Mouse (Mus musculus) forebrain, embryonic 16.5 days (tissue): ENCODE results near the gene Nhlrc4. TPM values are rescaled to one million over a fixed set of nuclear protein-coding genes. Genes with fewer than 3 reads are reported as not detected.

Experiments
- ATAC-seq: fragments of 200-750 bp; cut with Nextera tagmentation; 2 replicates; pipeline ENCODE4 v1.8.0; 2017; ENCODE audit warnings: mild to moderate bottlenecking, moderate library complexity
- H3K27ac ChIP-seq: fragments of 300-500 bp; sonication (generic); 2 replicates; pipeline ENCODE4 v1.5.1; 2014; ENCODE audit warnings: low read length, control low read depth
- H3K27me3 ChIP-seq: fragments of 300-500 bp; sonication (generic); replicated peaks from 2 replicates; pipeline ENCODE4 v1.6.1; 2014; ENCODE audit warnings: low read length; ENCODE audit not compliant: control insufficient read depth, insufficient read depth
- H3K36me3 ChIP-seq: fragments of 300-500 bp; sonication (generic); 2 replicates; pipeline ENCODE4 v1.6.1; 2014; ENCODE audit not compliant: control insufficient read depth, insufficient read depth
- H3K4me1 ChIP-seq: fragments of 300-500 bp; sonication (generic); replicated peaks from 2 replicates; pipeline ENCODE4 v1.6.1; 2014; ENCODE audit warnings: low read length; ENCODE audit not compliant: control insufficient read depth, insufficient read depth
- H3K4me2 ChIP-seq: fragments of 300-500 bp; sonication (generic); 2 replicates; pipeline ENCODE4 v1.6.1; 2014; ENCODE audit warnings: mild to moderate bottlenecking, low read length, control low read depth
- H3K4me3 ChIP-seq: fragments of 300-500 bp; sonication (generic); replicated peaks from 2 replicates; pipeline ENCODE4 v1.5.1; 2014; ENCODE audit warnings: mild to moderate bottlenecking, low read length, control low read depth
- H3K9ac ChIP-seq: fragments of 300-500 bp; sonication (generic); replicated peaks from 2 replicates; pipeline ENCODE4 v1.6.1; 2014; ENCODE audit warnings: low read depth, low read length, control low read depth
- H3K9me3 ChIP-seq: fragments of 300-500 bp; sonication (generic); 2 replicates; pipeline ENCODE4 v1.6.1; 2016; ENCODE audit warnings: low read length; ENCODE audit not compliant: control insufficient read depth
- WGBS: fragments of 180-500 bp; shearing (Covaris S2); extraction: QIAGEN DNeasy Blood & Tissue Kit; methylation state at CpG from one replicate; pipeline ENCODE4 v1.1.7; 2014; 5-methylcytosine and 5-hydroxymethylcytosine counted together
- polyA plus RNA-seq: library from polyadenylated mRNA; unstranded; fragments of >200 nt; fragmentation: Nextera tagmentation; extraction: Ambion mirVana; gene quantifications from 2 replicates; pipeline ENCODE4 v1.2.1, GENCODE M21; 2015

Nhlrc4 gene
- polyA plus RNA-seq, 1 experiment from 2014 or later = not detected

DNA sequence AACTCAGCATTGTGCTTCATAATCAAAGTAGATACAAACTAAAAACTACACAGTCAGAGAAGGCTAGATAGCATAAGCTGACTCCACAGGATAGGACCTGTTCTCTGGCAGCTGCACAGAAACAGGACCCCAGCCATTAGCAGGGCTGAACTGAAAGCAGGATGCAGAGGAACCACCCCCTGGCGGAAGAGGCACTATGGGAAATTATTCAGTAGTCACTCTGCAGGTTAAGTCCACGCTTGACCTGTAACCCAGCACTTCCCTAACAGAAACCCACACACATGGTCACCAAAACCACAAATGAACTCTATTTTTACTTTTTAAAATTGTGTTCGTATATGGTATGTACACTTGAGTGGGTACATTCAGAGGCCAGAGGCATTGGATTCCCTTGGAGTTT, 41.7 kb downstream of the Nhlrc4 start:
- no peak for ATAC-seq
- H3K4me3 ChIP-seq = no peak overlapping the region
- no peaks in the 10 kb centered on the region for H3K36me3 ChIP-seq
- 93% methylated on average over 3 of the region's 3 CpGs for whole genome bisulfite sequencing
- no peak overlapping the region for H3K4me2 ChIP-seq
- H3K27ac ChIP-seq = no peak overlapping the region
- H3K4me1 ChIP-seq = no peaks in the 10 kb centered on the region
- no peak overlapping the region for H3K9ac ChIP-seq
- no peaks in the 10 kb centered on the region for H3K9me3 ChIP-seq
- H3K27me3 ChIP-seq = no peaks in the 10 kb centered on the region

GRCm38 (mm10) chr17:25900193-25900592, 44.6 kb downstream of the Nhlrc4 start:
- Histone ChIP-seq H3K4me1 (no peaks in the 10 kb centered on the region), H3K4me3 (no peak overlapping the region), H3K36me3 (no peaks in the 10 kb centered on the region), H3K27me3 (no peaks in the 10 kb centered on the region), H3K9me3 (no peaks in the 10 kb centered on the region), H3K27ac (no peak overlapping the region), H3K4me2 (no peak overlapping the region), H3K9ac (no peak overlapping the region)
- WGBS = 100% methylated on average over 1 of the region's 1 CpGs
- ATAC-seq = no peak

GRCm38 (mm10) chr17:25895891-25896290, 48.9 kb downstream of the Nhlrc4 start:
- H3K4me2 ChIP-seq = no peak overlapping the region
- H3K27me3 ChIP-seq = no peaks in the 10 kb centered on the region
- H3K9me3 ChIP-seq = no peaks in the 10 kb centered on the region
- no peak overlapping the region for H3K9ac ChIP-seq
- no peak for ATAC-seq
- H3K4me1 ChIP-seq = 0 out of 2 replicates have a peak, but pooled peaks cover 4% of the 10 kb centered on the region
- no peak overlapping the region for H3K4me3 ChIP-seq
- H3K27ac ChIP-seq = no peak overlapping the region
- no peaks in the 10 kb centered on the region for H3K36me3 ChIP-seq
- WGBS = 72% methylated on average over 12 of the region's 12 CpGs

- Histone ChIP-seq H3K27me3 (no peaks in the 10 kb centered on the region), H3K9me3 (no peaks in the 10 kb centered on the region), H3K27ac (no peak overlapping the region), H3K9ac (no peak overlapping the region), H3K36me3 (no peaks in the 10 kb centered on the region), H3K4me1 (0 out of 2 replicates have a peak, but pooled peaks cover 4% of the 10 kb centered on the region), H3K4me3 (no peak overlapping the region), H3K4me2 (no peak overlapping the region)
- no peak for ATAC-seq
- 40% methylated on average over 2 of the region's 2 CpGs for WGBS
Measured at GRCm38 (mm10) chr17:25895415-25895814, 49.3 kb downstream of the Nhlrc4 start.

DNA sequence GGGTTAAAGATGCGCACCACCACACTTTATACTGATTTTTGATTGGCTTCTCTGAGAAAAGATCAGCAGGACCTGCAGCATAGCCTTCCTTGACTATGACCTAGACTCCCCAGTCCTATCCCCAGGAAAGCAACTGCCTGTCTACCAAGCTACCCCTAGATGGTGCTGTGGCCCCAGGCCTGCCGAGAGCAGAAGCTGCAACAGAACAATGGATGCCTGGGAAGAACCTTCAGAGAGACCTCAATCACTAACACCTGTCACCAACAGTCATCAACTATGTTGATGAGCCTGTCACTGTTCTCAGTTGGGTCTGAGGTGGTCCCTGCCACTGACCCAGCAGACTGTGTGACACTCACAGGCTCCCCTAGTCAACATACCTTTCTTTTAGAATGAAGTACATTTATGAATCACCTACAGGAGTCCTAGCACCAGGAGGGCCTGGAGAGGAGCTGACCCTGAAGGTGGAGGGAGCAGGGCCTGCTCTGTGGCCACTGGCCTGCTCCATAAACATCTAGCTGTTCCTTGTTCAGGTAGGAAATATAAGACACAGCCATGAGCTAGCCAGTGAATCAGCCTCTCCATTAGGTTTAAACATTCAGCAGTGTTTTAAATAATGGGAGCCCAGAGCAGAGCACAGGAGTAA, 50.7 kb downstream of the Nhlrc4 start:
- 33% methylated on average over 2 of the region's 2 CpGs for whole genome bisulfite sequencing
- Histone ChIP-seq H3K27me3 (no peaks in the 10 kb centered on the region), H3K27ac (peak overlapping the region; percentile 16), H3K36me3 (peaks cover 4% of the 10 kb centered on the region), H3K4me1 (0 out of 2 replicates have a peak, but pooled peaks cover 4% of the 10 kb centered on the region), H3K4me2 (no peak overlapping the region), H3K9me3 (no peaks in the 10 kb centered on the region), H3K4me3 (no peak overlapping the region), H3K9ac (no peak overlapping the region)
- ATAC-seq = peak; percentile 86

Other genes starting within 250 kb of the Nhlrc4 start
- gene Gng13, start 227.8 kb downstream of the Nhlrc4 start, polyA plus RNA-seq = 2.2 and 3.3 TPM in 2 replicates
- gene Chtf18, start 217.5 kb downstream of the Nhlrc4 start, polyA plus RNA-seq = 12.7 and 13.2 TPM in 2 replicates
- 28.1 and 29.1 TPM in 2 replicates for gene Rpusd1, start 217.3 kb downstream of the Nhlrc4 start, polyA plus RNA-seq
- 0.17 TPM in 1 of 2 replicates, not detected in the other for gene Mslnl, start 208.9 kb downstream of the Nhlrc4 start, polyA plus RNA-seq
- 0.27 and 0.85 TPM in 2 replicates for gene Msln, start 190.6 kb downstream of the Nhlrc4 start, polyA plus RNA-seq
- 33.1 and 34.9 TPM in 2 replicates for gene Narfl, start 171.2 kb downstream of the Nhlrc4 start, polyA plus RNA-seq
- gene Haghl, start 159.3 kb downstream of the Nhlrc4 start, polyA plus RNA-seq = 101 and 135 TPM in 2 replicates
- gene Ccdc78, start 158.4 kb downstream of the Nhlrc4 start, polyA plus RNA-seq = 0.13 and 0.15 TPM in 2 replicates
- gene Fam173a, start 152.1 kb downstream of the Nhlrc4 start, polyA plus RNA-seq = 70.7 and 76.5 TPM in 2 replicates
- 0.60 and 0.71 TPM in 2 replicates for gene AC134908.4, start 149.3 kb downstream of the Nhlrc4 start, polyA plus RNA-seq
- gene Metrn, start 147.8 kb downstream of the Nhlrc4 start, polyA plus RNA-seq = 26.8 and 34.0 TPM in 2 replicates
- gene Fbxl16, start 135.9 kb downstream of the Nhlrc4 start, polyA plus RNA-seq = 33.0 and 43.5 TPM in 2 replicates
- gene Wdr24, start 121.3 kb downstream of the Nhlrc4 start, polyA plus RNA-seq = 36.5 and 37.3 TPM in 2 replicates
- 68.2 and 73.9 TPM in 2 replicates for gene Jmjd8, start 116.1 kb downstream of the Nhlrc4 start, polyA plus RNA-seq
- 301 and 335 TPM in 2 replicates for gene Stub1, start 111.6 kb downstream of the Nhlrc4 start, polyA plus RNA-seq
- 30.7 and 42.2 TPM in 2 replicates for gene Rhbdl1, start 107.7 kb downstream of the Nhlrc4 start, polyA plus RNA-seq
- 10.7 and 14.2 TPM in 2 replicates for gene Gm20683, start 103.2 kb downstream of the Nhlrc4 start, polyA plus RNA-seq
- 15.8 and 20.3 TPM in 2 replicates for gene Rhot2, start 100.1 kb downstream of the Nhlrc4 start, polyA plus RNA-seq
- gene Wdr90, start 83.5 kb downstream of the Nhlrc4 start, polyA plus RNA-seq = 17.7 and 24.8 TPM in 2 replicates
- 12.1 and 17.3 TPM in 2 replicates for gene Mcrip2, start 76.2 kb downstream of the Nhlrc4 start, polyA plus RNA-seq
- gene Mettl26, start 69.9 kb downstream of the Nhlrc4 start, polyA plus RNA-seq = 48.9 and 59.7 TPM in 2 replicates
- gene Wfikkn1, start 64.1 kb downstream of the Nhlrc4 start, polyA plus RNA-seq = 0.25 and 0.52 TPM in 2 replicates
- gene Rab40c, start 25.2 kb downstream of the Nhlrc4 start, polyA plus RNA-seq = 56.6 and 59.2 TPM in 2 replicates
- gene Pigq, start within 50 bp of the Nhlrc4 start, polyA plus RNA-seq = 56.3 and 61.2 TPM in 2 replicates
- 0.21 TPM in 1 of 2 replicates, not detected in the other for gene A930017K11Rik, start 7.6 kb upstream of the Nhlrc4 start, polyA plus RNA-seq
- gene Capn15, start 40.8 kb upstream of the Nhlrc4 start, polyA plus RNA-seq = 16.5 and 23.3 TPM in 2 replicates
- gene Rab11fip3, start 124.6 kb upstream of the Nhlrc4 start, polyA plus RNA-seq = 34.6 and 39.9 TPM in 2 replicates
- 30.3 and 33.0 TPM in 2 replicates for gene Decr2, start 145.4 kb upstream of the Nhlrc4 start, polyA plus RNA-seq
- gene Nme4, start 150.6 kb upstream of the Nhlrc4 start, polyA plus RNA-seq = 27.4 and 35.3 TPM in 2 replicates
- gene Tmem8, start 168.3 kb upstream of the Nhlrc4 start, polyA plus RNA-seq = 2.0 TPM in 2 replicates
- gene Mrpl28, start 178.5 kb upstream of the Nhlrc4 start, polyA plus RNA-seq = 192 and 202 TPM in 2 replicates
- gene Axin1, start 193.7 kb upstream of the Nhlrc4 start, polyA plus RNA-seq = 7.6 and 8.3 TPM in 2 replicates